Mouse (Mus musculus) urinary bladder, postnatal 10 days (tissue): Measurements from ENCODE around the gene Hspa4l.

Experiments
- DNase-seq: peaks from one replicate; pipeline ENCODE4 v3.0.0; 2022; ENCODE audit warnings: low spot score

Hspa4l gene

GRCm38 (mm10) chr3:40744024-40744835, at the start of gene Hspa4l:
Gene Hspa4l (plus strand): TSS chr3:40744495.
- no peak for DNase-seq

GRCm38 (mm10) chr3:40695162-40695561, 49.1 kb upstream of the Hspa4l start:
- no peak for DNase-seq

GRCm38 (mm10) chr3:40698834-40699233, 45.5 kb upstream of the Hspa4l start:
- no peak for DNase-seq

- DNase-seq: no peak
Measured at GRCm38 (mm10) chr3:40704816-40705430, 39.4 kb upstream of the Hspa4l start.

- DNase-seq: no peak
Measured at GRCm38 (mm10) chr3:40708655-40709054, 35.6 kb upstream of the Hspa4l start, which contains the start of gene Slc25a31. Gene Slc25a31 (plus strand): TSS chr3:40708855.

GRCm38 (mm10) chr3:40716056-40716455, 28.2 kb upstream of the Hspa4l start:
- no peak for DNase-seq

- DNase-seq: no peak
Measured at GRCm38 (mm10) chr3:40719022-40719421, 25.3 kb upstream of the Hspa4l start.

GRCm38 (mm10) chr3:40738381-40738912, 5.8 kb upstream of the Hspa4l start:
- DNase-seq: no peak

GRCm38 (mm10) chr3:40744836-40745660, 753 bp downstream of the Hspa4l start:
- DNase-seq: peak; percentile 54

- DNase-seq: no peak
Measured at GRCm38 (mm10) chr3:40745661-40746547, 1.6 kb downstream of the Hspa4l start.

- DNase-seq: no peak
Measured at GRCm38 (mm10) chr3:40760746-40761145, 16.5 kb downstream of the Hspa4l start.

- no peak for DNase-seq
Measured at GRCm38 (mm10) chr3:40761312-40761711, 17.0 kb downstream of the Hspa4l start.

- DNase-seq: no peak
Measured at GRCm38 (mm10) chr3:40793783-40794182, 49.5 kb downstream of the Hspa4l start.

GRCm38 (mm10) chr3:40798054-40798453, 53.8 kb downstream of the Hspa4l start:
- no peak for DNase-seq

- DNase-seq: no peak
Measured at GRCm38 (mm10) chr3:40798500-40798899, 54.2 kb downstream of the Hspa4l start.

GRCm38 (mm10) chr3:40799530-40800372, 55.5 kb downstream of the Hspa4l start, which contains the start of gene Plk4:
Gene Plk4 (plus strand): TSS chr3:40800019.
- peak; percentile 88 for DNase-seq

GRCm38 (mm10) chr3:40800373-40800823, 56.1 kb downstream of the Hspa4l start:
- DNase-seq: no peak

- no peak for DNase-seq
Measured at GRCm38 (mm10) chr3:40806871-40807270, 62.6 kb downstream of the Hspa4l start.

GRCm38 (mm10) chr3:40808686-40809085, 64.4 kb downstream of the Hspa4l start:
- DNase-seq: no peak

GRCm38 (mm10) chr3:40809894-40810293, 65.6 kb downstream of the Hspa4l start:
- no peak for DNase-seq
